Mouse (Mus musculus): ENCODE results near the gene Zfp113.
"Not testable (repeated sequence)": the region's sequence is repeated elsewhere in the genome, so short reads cannot be mapped to it uniquely, and the experiment has no call there.

The Zfp113 gene

GRCm38 (mm10) chr5:138137935-138138549 is 17.5 kb downstream of the Zfp113 start:
- DNase-seq (ENCODE audit: low read depth, low spot score) = peak; percentile 74

GRCm38 (mm10) chr5:138137257-138137656 is 18.3 kb downstream of the Zfp113 start:
- no peak for DNase-seq (ENCODE audit: low read depth, low spot score)

GRCm38 (mm10) chr5:138132425-138133064 is 23.0 kb downstream of the Zfp113 start:
- no peak for DNase-seq (ENCODE audit: low read depth, low spot score)

GRCm38 (mm10) chr5:138118041-138118440 is 37.5 kb downstream of the Zfp113 start:
- no peak for DNase-seq (ENCODE audit: low read depth, low spot score)

- DNase-seq (ENCODE audit: low read depth, low spot score) = peak; percentile 31
Measured at GRCm38 (mm10) chr5:138117199-138118015, 38.1 kb downstream of the Zfp113 start.

GRCm38 (mm10) chr5:138116255-138117198 is 39.0 kb downstream of the Zfp113 start, which contains the start of gene Zscan21:
Gene Zscan21 (plus strand): TSS chr5:138116903.
- DNase-seq (ENCODE audit: low read depth, low spot score) = peak; percentile 95

GRCm38 (mm10) chr5:138109847-138110396 is 45.6 kb downstream of the Zfp113 start:
- DNase-seq (ENCODE audit: low read depth, low spot score) = not testable (repeated sequence)

GRCm38 (mm10) chr5:138107130-138107529 is 48.4 kb downstream of the Zfp113 start:
- no peak for DNase-seq (ENCODE audit: low read depth, low spot score)

GRCm38 (mm10) chr5:138104976-138105375 is 50.6 kb downstream of the Zfp113 start:
- no peak for DNase-seq (ENCODE audit: low read depth, low spot score)

GRCm38 (mm10) chr5:138094474-138094873 is 61.1 kb downstream of the Zfp113 start:
- no peak for DNase-seq (ENCODE audit: low read depth, low spot score)

- DNase-seq (ENCODE audit: low read depth, low spot score) = no peak
Measured at GRCm38 (mm10) chr5:138092771-138093170, 62.8 kb downstream of the Zfp113 start.

GRCm38 (mm10) chr5:138090737-138091136 is 64.8 kb downstream of the Zfp113 start:
- no peak for DNase-seq (ENCODE audit: low read depth, low spot score)

GRCm38 (mm10) chr5:138090271-138090670 is 65.3 kb downstream of the Zfp113 start:
- peak; percentile 43 for DNase-seq (ENCODE audit: low read depth, low spot score)

Data from CD4-positive, CD25-positive, alpha-beta regulatory T cell, adult 2 months (primary cell).